Mouse (Mus musculus): ENCODE data around the gene Klk5. TPM values are rescaled to one million over a fixed set of nuclear protein-coding genes. Genes with fewer than 3 reads are reported as not detected.

Gene Klk5
- polyA plus RNA-seq, 1 experiment from 2014 or later = not detected

- H3K27ac ChIP-seq = no peak overlapping the region
- no peaks in the 10 kb centered on the region for H3K27me3 ChIP-seq (ENCODE audit: insufficient read depth, low read length)
- ATAC-seq (replicated peaks; ENCODE audit: low FRiP score, low read depth) = no peak
- no peak for TF ChIP-seq CTCF (IDR thresholded peaks at IDR 0.05; ENCODE audit: low read depth)
- H3K9me3 ChIP-seq (replicated peaks; ENCODE audit: low read length) = no peaks in the 10 kb centered on the region
- no peaks in the 10 kb centered on the region for H3K36me3 ChIP-seq (ENCODE audit: insufficient read depth, low read length)
- H3K4me3 ChIP-seq (replicated peaks; ENCODE audit: low read depth, low read length) = no peak overlapping the region
- H3K4me2 ChIP-seq (ENCODE audit: low read length) = no peak overlapping the region
- no peak for DNase-seq (ENCODE audit: low spot score)
- WGBS = 18% methylated on average over 4 of the region's 4 CpGs
- no peaks in the 10 kb centered on the region for H3K4me1 ChIP-seq (replicated peaks; ENCODE audit: insufficient read depth, low read length)
- H3K9ac ChIP-seq (ENCODE audit: low read depth, low read length) = no peak overlapping the region
These were observed 41.0 kb downstream of the Klk5 start for GRCm38 (mm10) chr7:43882811-43883210.

- no peaks in the 10 kb centered on the region for H3K4me1 ChIP-seq (replicated peaks; ENCODE audit: insufficient read depth, low read length)
- no peak overlapping the region for H3K9ac ChIP-seq (ENCODE audit: low read depth, low read length)
- no peaks in the 10 kb centered on the region for H3K9me3 ChIP-seq (replicated peaks; ENCODE audit: low read length)
- peak; percentile 72 for TF ChIP-seq CTCF (IDR thresholded peaks at IDR 0.05; ENCODE audit: low read depth)
- H3K36me3 ChIP-seq (ENCODE audit: insufficient read depth, low read length) = no peaks in the 10 kb centered on the region
- WGBS = 8% methylated on average over 14 of the region's 14 CpGs
- ATAC-seq (replicated peaks; ENCODE audit: low FRiP score, low read depth) (0 out of 2 replicates have a peak, but pooled peaks have one; percentile 40), DNase-seq (ENCODE audit: low spot score) (peak; percentile 53)
- H3K27me3 ChIP-seq (ENCODE audit: insufficient read depth, low read length) = no peaks in the 10 kb centered on the region
- 0 out of 2 replicates have a peak overlapping the region, but pooled peaks have one; percentile 25 for H3K4me2 ChIP-seq (ENCODE audit: low read length)
- no peak overlapping the region for H3K4me3 ChIP-seq (replicated peaks; ENCODE audit: low read depth, low read length)
- no peak overlapping the region for H3K27ac ChIP-seq
These were observed 41.8 kb downstream of the Klk5 start for GRCm38 (mm10) chr7:43883547-43883946.

GRCm38 (mm10) chr7:43891365-43891764 lies 49.6 kb downstream of the Klk5 start:
- Histone ChIP-seq H3K9me3 (replicated peaks; ENCODE audit: low read length) (no peaks in the 10 kb centered on the region), H3K4me2 (ENCODE audit: low read length) (no peak overlapping the region), H3K4me1 (replicated peaks; ENCODE audit: insufficient read depth, low read length) (no peaks in the 10 kb centered on the region), H3K27ac (no peak overlapping the region), H3K9ac (ENCODE audit: low read depth, low read length) (no peak overlapping the region), H3K4me3 (replicated peaks; ENCODE audit: low read depth, low read length) (no peak overlapping the region), H3K27me3 (ENCODE audit: insufficient read depth, low read length) (no peaks in the 10 kb centered on the region), H3K36me3 (ENCODE audit: insufficient read depth, low read length) (no peaks in the 10 kb centered on the region)
- TF ChIP-seq CTCF (IDR thresholded peaks at IDR 0.05; ENCODE audit: low read depth) = no peak
- 49% methylated on average over 5 of the region's 5 CpGs for WGBS
- ATAC-seq (replicated peaks; ENCODE audit: low FRiP score, low read depth) (no peak), DNase-seq (ENCODE audit: low spot score) (no peak)

- no peaks in the 10 kb centered on the region for H3K27me3 ChIP-seq (ENCODE audit: insufficient read depth, low read length)
- 60% methylated on average over 3 of the region's 3 CpGs for WGBS
- H3K36me3 ChIP-seq (ENCODE audit: insufficient read depth, low read length) = no peaks in the 10 kb centered on the region
- H3K9ac ChIP-seq (ENCODE audit: low read depth, low read length) = no peak overlapping the region
- DNase-seq (ENCODE audit: low spot score) (no peak), ATAC-seq (replicated peaks; ENCODE audit: low FRiP score, low read depth) (no peak)
- H3K27ac ChIP-seq = no peak overlapping the region
- no peak overlapping the region for H3K4me3 ChIP-seq (replicated peaks; ENCODE audit: low read depth, low read length)
- no peaks in the 10 kb centered on the region for H3K4me1 ChIP-seq (replicated peaks; ENCODE audit: insufficient read depth, low read length)
- TF ChIP-seq CTCF (IDR thresholded peaks at IDR 0.05; ENCODE audit: low read depth) = no peak
- no peaks in the 10 kb centered on the region for H3K9me3 ChIP-seq (replicated peaks; ENCODE audit: low read length)
- no peak overlapping the region for H3K4me2 ChIP-seq (ENCODE audit: low read length)
These were observed 50.0 kb downstream of the Klk5 start for GRCm38 (mm10) chr7:43891788-43892187.

- Histone ChIP-seq H3K36me3 (ENCODE audit: insufficient read depth, low read length) (no peaks in the 10 kb centered on the region), H3K9me3 (replicated peaks; ENCODE audit: low read length) (no peaks in the 10 kb centered on the region), H3K27ac (no peak overlapping the region), H3K27me3 (ENCODE audit: insufficient read depth, low read length) (no peaks in the 10 kb centered on the region), H3K4me2 (ENCODE audit: low read length) (no peak overlapping the region), H3K9ac (ENCODE audit: low read depth, low read length) (no peak overlapping the region), H3K4me1 (replicated peaks; ENCODE audit: insufficient read depth, low read length) (no peaks in the 10 kb centered on the region), H3K4me3 (replicated peaks; ENCODE audit: low read depth, low read length) (no peak overlapping the region)
- DNase-seq (ENCODE audit: low spot score) (peak; percentile 86), ATAC-seq (replicated peaks; ENCODE audit: low FRiP score, low read depth) (peak; percentile 93)
- WGBS = 5% methylated on average over 1 of the region's 1 CpGs
- peak; percentile 94 for TF ChIP-seq CTCF (IDR thresholded peaks at IDR 0.05; ENCODE audit: low read depth)
These were observed 53.1 kb downstream of the Klk5 start for GRCm38 (mm10) chr7:43894836-43895235.

Other genes with a start within 250 kb of the Klk5 start
- 0.08 TPM in 1 of 2 replicates, not detected in the other for gene Zfp819, start 234.8 kb upstream of the Klk5 start, polyA plus RNA-seq (2015; fragmentation: Nextera tagmentation; extraction: Ambion mirVana)
- not detected in 2 replicates for gene Ceacam18, start 207.3 kb upstream of the Klk5 start, polyA plus RNA-seq (2015; fragmentation: Nextera tagmentation; extraction: Ambion mirVana)
- gene Siglece, start 181.8 kb upstream of the Klk5 start, polyA plus RNA-seq (2015; fragmentation: Nextera tagmentation; extraction: Ambion mirVana) = 0.59 and 0.68 TPM in 2 replicates
- gene Ctu1, start 170.0 kb upstream of the Klk5 start, polyA plus RNA-seq (2015; fragmentation: Nextera tagmentation; extraction: Ambion mirVana) = 12.5 and 13.5 TPM in 2 replicates
- not detected in 2 replicates for gene Klk14, start 151.6 kb upstream of the Klk5 start, polyA plus RNA-seq (2015; fragmentation: Nextera tagmentation; extraction: Ambion mirVana)
- 0.14 and 0.17 TPM in 2 replicates for gene Klk13, start 129.4 kb upstream of the Klk5 start, polyA plus RNA-seq (2015; fragmentation: Nextera tagmentation; extraction: Ambion mirVana)
- not detected in 2 replicates for gene Klk12, start 73.1 kb upstream of the Klk5 start, polyA plus RNA-seq (2015; fragmentation: Nextera tagmentation; extraction: Ambion mirVana)
- gene Klk11, start 67.4 kb upstream of the Klk5 start, polyA plus RNA-seq (2015; fragmentation: Nextera tagmentation; extraction: Ambion mirVana) = 0.18 TPM in 1 of 2 replicates, not detected in the other
- 0.46 and 0.51 TPM in 2 replicates for gene Klk10, start 60.9 kb upstream of the Klk5 start, polyA plus RNA-seq (2015; fragmentation: Nextera tagmentation; extraction: Ambion mirVana)
- gene Klk9, start 50.1 kb upstream of the Klk5 start, polyA plus RNA-seq (2015; fragmentation: Nextera tagmentation; extraction: Ambion mirVana) = 0.08 and 0.18 TPM in 2 replicates
- 23.1 and 26.8 TPM in 2 replicates for gene Klk8, start 44.4 kb upstream of the Klk5 start, polyA plus RNA-seq (2015; fragmentation: Nextera tagmentation; extraction: Ambion mirVana)
- 0.14 TPM in 1 of 2 replicates, not detected in the other for gene Klk7, start 30.7 kb upstream of the Klk5 start, polyA plus RNA-seq (2015; fragmentation: Nextera tagmentation; extraction: Ambion mirVana)
- not detected in 2 replicates for gene Klk6, start 17.5 kb upstream of the Klk5 start, polyA plus RNA-seq (2015; fragmentation: Nextera tagmentation; extraction: Ambion mirVana)
- not detected in 2 replicates for gene Klk4, start 39.2 kb downstream of the Klk5 start, polyA plus RNA-seq (2015; fragmentation: Nextera tagmentation; extraction: Ambion mirVana)
- not detected in 2 replicates for gene Klk15, start 91.8 kb downstream of the Klk5 start, polyA plus RNA-seq (2015; fragmentation: Nextera tagmentation; extraction: Ambion mirVana)
- gene Klk1b8, start 108.7 kb downstream of the Klk5 start, polyA plus RNA-seq (2015; fragmentation: Nextera tagmentation; extraction: Ambion mirVana) = 0.18 and 0.75 TPM in 2 replicates
- gene Klk1b1, start 124.8 kb downstream of the Klk5 start, polyA plus RNA-seq (2015; fragmentation: Nextera tagmentation; extraction: Ambion mirVana) = not detected in 2 replicates
- 0.39 and 0.47 TPM in 2 replicates for gene Klk1b9, start 134.1 kb downstream of the Klk5 start, polyA plus RNA-seq (2015; fragmentation: Nextera tagmentation; extraction: Ambion mirVana)
- 0.22 TPM in 2 replicates for gene Klk1b11, start 153.9 kb downstream of the Klk5 start, polyA plus RNA-seq (2015; fragmentation: Nextera tagmentation; extraction: Ambion mirVana)
- not detected in 2 replicates for gene Klk1b26, start 170.2 kb downstream of the Klk5 start, polyA plus RNA-seq (2015; fragmentation: Nextera tagmentation; extraction: Ambion mirVana)
- 0.22 TPM in 1 of 2 replicates, not detected in the other for gene Klk1b27, start 210.3 kb downstream of the Klk5 start, polyA plus RNA-seq (2015; fragmentation: Nextera tagmentation; extraction: Ambion mirVana)

All from kidney, postnatal 0 days (tissue).